Mouse (Mus musculus) kidney, adult 11 months (tissue): ENCODE measurements around the gene Adamts17.

ENCODE experiments used
- DNase-seq: peaks from one replicate; pipeline ENCODE4 v3.0.0; 2022

Gene Adamts17

DNA sequence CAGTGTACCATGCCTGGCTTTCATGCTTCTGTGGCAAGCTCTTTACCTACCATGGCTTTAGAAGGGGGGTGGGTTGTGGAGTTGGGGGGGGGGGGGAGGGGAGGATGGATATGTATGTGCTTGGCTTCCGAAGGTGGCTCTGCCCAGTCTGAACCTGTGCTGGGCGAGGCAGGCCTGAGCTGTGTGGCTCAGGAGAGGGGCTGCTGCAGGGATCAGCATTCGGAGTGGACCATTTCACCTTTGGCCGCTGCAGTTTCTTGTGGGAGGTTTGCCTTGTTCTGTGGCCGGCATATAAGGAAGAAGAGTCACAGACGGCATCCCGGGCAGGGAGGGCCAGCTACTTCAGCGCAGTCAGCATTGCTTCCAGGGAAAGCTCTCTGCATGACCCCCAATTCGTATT lies 7.8 kb downstream of the Adamts17 start:
- DNase-seq = no peak

DNA sequence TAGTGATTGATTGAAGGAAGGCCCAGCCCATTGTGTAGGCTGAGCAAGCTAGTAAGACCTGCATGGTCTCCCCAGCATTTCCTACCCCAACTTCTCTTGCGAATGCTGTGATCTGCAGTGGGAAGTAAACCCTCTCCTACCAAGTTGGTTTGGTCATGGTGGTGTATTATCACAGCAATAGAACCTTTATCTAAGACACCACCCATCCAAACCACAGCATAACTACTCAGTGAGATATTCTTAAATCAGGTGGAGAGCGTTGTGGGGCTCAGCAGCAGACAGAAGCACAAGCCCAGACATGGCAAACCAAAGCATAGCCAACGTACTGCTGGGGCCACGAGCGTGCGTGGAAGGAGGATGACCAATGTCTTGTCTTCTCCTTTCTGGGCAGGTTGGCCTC lies 9.8 kb downstream of the Adamts17 start:
- no peak for DNase-seq

DNA sequence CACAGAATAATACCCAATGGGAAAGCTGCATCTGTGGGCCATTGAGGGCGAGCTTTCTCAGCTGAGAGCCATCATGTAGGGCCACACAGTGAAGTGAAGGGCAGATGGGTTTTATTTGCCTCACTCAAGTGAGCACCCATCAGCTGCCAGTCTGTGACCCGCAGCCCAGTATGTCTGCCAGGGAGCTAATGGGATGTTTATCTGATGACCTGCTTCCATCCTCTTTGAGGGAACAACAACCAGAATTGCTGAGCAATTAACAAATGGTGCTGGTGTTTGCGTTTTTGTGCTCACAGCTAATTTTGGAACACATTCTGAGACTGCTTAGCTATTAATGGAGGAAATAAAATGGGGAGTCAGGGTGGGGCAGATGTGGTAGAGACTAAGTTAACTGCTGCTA lies 12.6 kb downstream of the Adamts17 start:
- no peak for DNase-seq

DNA sequence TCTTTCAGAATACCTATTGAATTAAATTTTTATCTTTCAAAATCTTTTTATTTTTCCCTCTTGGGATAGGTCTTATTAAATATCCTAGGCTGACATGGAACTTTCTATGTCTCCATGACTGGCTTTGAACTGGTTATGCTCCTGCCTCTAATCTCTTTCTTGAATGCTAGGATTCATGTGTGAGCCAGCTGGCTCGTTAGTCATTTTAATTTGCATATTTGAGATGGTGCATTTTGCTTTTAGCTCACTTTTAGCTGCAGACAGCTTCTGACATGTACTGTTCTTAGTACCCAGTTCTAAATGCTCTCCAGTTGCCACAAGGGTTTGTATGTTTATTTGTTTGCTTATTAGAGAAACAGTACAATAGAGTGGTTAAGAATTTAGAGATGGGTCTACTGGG lies 18.1 kb downstream of the Adamts17 start:
- no peak for DNase-seq

DNA sequence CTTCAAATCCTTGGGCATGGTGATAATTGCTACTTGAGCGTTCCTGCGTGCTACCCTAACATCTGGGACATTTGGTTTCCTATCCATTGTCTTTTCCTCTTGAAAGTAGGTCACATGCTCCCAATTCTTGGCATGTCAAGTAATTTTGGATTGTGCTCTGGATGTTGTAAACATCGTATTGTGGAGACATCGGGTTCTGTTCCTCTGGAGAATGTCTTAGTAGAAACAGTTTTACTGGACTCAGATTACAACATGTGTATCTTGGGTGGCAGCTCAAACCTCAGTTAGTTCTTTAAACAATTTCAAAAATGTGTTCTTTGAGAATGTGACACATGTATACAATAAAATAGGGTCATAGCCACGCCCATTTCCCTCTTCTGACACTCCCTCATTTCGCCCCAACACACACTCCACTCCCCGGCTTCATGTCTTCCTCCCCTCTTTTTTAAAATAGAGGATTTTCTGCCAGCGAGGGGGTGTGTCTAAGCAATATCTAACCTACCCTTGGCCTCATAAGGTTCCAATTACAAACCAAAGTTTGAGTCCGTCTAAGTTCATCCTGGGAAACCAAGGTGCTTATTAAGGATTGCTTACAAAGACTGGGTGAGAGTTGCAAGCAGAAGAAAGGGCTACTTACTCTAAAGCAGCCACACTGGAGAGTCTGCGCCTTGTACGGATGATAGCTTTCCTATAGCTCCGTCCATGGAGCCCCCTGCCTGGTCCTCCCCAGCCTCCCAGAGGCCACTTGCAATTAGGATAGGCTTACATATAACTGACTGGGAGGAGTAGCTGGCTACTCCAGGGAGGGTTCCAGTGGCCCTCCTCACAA lies 18.9 kb downstream of the Adamts17 start:
- no peak for DNase-seq

DNA sequence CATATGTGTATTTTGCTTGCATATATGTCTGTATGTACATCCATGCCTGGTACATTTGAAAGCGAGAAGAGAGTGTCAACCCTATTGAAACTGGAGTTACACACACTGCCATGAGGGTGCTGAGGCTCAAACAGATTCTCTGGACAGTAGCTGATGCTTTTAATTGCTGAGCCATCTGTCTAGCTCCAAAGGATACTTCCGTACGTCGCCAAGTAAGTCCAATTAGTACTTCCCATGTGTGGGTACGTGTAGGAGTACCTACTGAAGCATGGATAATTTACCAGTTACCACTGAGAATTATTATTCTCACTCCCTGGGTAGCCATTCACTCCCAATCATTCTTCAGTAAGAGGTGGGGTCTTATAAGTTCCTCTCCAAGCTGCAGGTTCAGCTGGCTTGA lies 19.7 kb downstream of the Adamts17 start:
- no peak for DNase-seq

DNA sequence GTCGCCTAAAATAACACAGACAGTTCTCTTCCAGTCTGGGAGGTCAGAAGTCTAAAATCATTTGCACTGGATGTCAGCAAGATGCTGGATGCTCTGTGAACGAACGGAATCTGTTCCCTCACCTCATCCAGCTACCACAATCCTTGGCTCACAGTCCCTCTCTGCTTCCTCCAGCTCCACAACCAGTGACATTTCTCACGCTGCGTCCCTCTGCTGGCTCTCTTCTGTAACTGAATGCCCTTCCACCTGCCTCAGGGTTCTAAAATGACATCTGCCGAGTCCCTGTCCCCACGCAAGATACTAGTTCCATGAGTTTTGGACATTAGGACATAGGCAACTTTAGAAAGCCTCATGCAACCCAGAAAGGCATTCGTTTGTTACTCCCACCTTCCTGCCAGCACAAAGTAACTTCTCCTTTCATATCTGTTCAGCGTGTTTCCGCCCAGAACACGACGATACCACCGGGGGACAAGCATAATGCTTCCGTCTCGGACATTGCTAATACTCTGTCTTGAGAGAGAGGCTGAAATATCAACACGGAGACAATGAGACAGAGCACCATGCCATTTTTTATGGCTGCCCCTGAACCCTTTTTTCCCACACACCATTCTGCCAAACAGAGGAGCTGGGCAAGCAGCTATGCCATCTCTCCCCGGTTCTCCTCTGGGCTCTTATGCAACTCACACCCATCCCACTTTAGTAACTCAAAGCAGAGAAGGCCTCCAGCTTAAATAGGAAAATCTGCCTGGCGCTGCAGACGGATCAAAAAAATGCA lies 27.6 kb downstream of the Adamts17 start:
- DNase-seq = no peak

DNA sequence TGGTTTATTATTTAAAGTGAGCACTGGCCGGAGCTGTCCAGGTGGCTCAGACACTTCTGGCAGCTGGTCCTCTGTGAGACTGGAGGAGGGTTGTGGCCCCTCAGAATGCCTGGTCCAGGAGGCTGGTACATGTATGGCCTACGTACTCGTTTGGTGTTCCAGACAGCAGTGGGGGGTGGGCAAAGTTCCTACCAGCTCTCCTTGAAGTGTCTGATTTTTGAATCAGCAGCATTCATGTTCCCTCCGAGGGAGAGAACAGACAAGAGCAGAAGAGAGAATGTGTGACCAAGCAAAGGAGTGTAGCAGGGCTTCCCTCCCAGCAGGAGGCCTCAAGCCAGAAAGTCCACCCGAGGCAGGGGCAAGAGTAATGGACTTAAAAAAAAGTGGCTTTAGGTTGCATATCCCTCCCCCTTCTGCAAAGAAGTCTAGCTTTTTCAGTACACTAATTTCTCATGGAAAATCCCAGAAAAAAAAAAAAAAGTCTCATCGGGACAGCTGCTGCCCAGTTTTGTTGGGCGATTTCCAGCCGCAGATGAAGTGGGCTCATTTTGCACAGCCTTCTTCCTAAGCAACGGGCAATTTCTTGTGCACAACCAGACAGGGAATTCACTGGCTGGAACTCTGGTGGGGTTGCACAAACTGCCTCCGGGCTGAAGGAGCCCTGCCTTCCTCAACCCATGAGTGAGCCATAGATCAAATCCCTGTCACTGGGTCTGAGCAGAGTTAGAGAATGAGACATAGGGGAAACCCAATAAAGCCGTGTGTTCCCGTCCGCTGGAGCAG lies 28.4 kb downstream of the Adamts17 start:
- DNase-seq = no peak

DNA sequence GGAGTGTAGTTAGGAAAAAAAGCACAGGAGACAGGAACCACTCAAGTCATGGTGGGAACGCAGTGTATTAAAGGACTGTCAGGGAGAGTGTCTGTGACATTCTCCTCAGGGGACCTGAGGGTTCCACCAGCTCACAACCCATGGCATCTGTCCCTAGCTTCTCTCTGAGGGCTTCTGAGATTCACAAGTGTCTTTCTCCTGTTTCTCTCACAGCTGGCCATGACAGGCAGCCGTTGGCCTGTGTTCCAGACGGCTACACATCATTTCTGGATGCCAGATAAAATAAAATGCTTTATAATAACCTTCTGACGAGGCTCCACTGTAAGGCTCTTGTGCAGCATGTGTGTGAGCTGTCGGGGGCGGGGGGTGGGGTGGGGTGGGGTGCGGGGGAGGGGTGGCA lies 32.0 kb downstream of the Adamts17 start:
- no peak for DNase-seq

DNA sequence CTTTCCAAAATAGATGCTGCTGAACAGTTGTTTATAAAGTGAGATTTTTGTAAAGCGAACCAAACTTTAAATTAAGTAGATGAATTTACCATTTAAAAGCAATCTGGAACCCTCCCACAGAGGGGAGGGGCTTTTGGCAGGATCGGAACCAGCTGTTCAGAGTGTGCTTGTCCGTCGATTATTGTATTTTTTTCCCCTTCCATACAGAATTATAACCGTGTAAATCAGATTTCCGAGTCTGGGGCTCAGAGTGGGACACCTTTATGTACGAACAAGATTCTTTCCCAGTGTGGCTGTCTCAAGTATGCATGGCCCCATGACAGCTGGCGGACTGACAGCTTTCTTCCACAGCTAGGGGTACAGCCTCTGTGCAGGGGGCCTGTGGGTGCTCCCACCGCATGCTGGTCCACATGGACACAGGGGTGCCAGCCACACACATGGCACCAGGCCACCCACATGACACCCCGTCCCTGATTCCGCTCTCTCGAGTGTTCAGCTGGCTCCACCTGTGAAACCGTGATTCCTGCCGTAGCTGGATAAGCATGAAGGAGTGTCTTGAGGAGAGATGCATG lies 32.5 kb downstream of the Adamts17 start:
- no peak for DNase-seq

DNA sequence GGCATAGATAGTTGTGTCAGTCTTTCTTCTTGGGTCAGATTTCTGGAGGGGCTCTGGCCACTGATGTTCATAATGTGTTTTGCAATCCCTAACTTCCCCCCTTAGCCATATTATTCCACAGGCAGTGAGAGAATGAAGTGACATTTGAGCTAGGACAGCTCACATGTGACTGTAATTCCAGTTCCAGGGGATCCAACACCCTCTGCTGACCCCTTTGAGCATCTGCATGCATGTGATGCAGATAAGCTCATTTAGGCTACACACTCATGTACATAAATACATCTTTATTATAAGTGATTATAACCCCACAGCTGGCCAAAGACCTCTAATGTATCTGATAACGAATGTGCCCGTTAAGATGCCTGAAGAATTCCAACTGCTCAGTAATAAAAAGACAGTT lies 33.7 kb downstream of the Adamts17 start:
- DNase-seq = no peak

DNA sequence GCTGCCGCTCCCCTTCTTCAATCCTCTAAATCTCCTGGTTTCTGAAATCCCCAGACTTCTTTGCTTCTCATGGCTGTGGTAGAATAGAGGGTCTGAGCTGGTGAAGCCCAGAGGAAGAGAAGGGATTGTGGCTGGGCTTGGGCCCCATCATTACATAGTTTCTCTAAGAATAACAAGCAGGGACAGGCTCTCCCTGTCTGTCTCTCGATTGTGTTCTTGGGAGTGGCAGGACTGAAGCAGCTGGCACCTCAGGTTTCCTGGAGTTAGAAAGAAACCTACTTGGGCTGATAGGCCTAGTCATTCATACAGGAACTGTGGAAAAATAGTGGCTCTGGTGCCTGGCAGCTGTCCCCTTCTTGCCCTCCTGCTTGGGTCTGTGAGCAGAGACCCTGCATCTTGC lies 51.9 kb downstream of the Adamts17 start:
- no peak for DNase-seq

DNA sequence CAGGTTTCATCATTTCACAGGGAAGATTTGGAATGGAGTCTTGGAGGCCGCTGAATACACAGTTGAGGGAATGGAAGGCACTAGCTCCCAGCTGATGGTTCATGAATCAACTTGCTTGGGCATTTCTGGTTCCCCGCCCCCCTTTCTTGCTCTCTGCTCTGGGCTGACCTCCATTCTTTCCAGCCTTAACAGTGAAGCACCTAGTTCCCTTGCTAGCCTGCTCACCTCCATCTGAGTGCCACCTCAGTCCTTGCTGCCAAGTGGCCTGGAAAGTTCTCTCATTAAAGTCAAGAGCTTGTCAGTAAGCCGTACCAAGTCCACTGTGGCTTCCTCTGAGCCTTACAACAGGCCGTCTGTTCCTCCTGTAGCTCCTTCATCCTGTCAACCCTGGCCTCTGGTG lies 52.6 kb downstream of the Adamts17 start:
- DNase-seq = no peak

DNA sequence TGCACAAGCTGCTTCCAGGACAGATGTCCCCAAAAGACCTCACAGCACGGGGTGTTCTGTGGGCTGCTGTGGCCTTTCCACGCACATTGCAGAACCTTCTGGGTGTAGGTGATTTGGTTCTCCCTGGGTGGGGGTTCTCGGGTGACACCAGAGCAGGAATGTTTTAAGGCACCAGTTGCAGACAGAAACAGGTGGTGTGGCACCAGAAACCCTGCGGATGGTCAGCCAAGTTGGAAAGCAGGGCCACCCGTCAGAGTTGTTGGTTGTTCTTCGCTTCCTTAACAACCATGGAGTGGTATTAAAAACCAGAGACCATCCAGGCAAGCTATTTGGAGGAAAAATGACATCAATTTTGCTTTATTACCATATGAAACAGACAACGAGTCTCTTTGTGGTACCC lies 62.8 kb downstream of the Adamts17 start:
- DNase-seq = no peak

DNA sequence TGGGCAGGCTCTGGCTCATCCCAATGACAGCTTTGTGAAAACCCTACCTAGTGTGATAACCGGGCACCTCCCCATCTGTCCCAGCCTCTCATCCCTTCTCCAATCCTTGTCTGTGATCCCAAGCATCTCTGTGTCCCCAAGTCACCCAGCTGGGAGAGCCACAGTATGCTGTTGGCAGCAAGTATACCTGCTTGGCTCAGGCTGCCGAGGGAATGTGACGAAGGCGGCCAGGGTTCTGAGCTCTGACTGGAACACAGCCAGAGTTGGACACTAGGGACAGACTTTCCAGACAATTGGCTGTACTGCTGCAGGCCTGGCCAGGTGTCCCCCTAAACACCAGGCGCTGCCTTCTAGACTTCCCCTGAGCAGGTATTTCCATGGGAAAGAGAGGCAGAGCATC lies 63.5 kb downstream of the Adamts17 start:
- peak; percentile 5 for DNase-seq

DNA sequence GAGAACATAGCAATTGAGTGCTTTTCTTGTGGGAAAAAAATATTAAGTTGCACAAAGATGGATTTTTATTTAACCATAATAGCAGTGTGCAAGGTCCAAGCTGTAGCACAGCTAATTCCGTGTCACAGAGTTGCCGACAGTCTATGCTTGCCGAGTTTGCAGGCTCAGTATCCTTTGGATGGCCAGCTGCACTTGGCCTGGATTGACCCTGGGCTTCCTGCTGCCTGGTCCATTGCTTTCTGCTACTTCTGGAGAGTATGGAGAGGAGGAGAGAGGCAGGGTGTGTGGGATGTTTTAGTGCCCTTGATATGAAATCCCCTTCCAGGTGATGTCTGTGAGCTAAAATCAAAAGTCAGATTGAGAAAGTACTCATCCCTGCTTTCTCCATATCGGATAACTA lies 66.4 kb downstream of the Adamts17 start:
- no peak for DNase-seq

DNA sequence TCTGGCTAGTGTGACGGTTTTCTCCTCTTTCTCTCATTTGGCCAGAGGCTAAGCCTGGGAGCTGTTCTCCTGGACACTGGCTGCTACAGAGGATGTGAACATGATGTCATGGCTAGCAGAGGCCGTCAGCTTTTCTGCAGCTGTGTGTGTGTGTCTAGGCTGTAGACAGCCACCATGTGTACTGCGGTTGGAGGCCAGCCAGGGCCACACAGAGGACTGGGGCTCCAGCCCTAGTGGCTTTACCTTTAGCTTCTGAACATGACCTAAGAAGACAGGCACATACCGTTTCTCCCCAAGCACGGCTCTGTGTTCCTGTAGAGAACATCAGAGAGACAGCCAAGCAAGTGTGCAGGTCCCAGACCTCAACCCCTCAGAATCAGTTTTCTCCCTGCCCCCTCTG lies 73.3 kb downstream of the Adamts17 start:
- DNase-seq = no peak

DNA sequence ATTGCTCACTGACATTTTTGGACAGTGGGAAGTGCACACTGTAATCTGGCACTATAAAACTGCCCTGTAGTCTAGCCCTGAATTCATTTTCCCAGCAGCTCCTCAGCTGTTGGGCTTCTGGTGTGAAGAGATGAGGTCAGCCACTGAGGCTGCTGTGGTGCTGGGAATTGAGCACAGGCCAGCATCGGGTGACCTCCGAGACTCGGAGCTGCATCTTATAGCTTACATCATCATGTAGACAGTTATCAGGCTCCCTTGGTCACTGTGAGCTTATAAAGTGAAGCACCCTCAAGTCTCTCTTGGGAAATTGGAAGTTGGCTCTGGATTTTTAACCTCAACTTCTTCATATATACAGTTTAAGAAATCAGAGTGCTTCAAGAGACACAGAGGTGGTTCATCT lies 84.1 kb downstream of the Adamts17 start:
- no peak for DNase-seq

DNA sequence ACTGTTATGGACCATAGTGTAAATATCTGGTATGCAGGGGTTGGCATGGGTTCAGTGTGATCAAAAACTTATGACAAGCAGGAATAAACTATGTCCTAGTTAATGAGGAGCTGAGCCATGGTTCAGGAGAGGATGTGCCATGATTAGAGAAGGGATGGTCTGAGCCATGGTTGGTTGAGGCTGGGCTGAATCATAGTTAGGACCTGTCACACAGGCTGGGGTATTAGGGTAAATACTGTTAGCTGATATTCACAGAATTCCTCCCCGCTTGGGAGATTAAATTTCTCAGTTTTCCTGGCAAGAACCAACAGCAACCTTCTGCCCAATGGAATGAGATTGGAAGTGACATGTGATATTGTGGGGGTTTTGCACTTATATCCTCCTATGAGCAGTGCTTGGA lies 84.6 kb downstream of the Adamts17 start:
- DNase-seq = no peak

DNA sequence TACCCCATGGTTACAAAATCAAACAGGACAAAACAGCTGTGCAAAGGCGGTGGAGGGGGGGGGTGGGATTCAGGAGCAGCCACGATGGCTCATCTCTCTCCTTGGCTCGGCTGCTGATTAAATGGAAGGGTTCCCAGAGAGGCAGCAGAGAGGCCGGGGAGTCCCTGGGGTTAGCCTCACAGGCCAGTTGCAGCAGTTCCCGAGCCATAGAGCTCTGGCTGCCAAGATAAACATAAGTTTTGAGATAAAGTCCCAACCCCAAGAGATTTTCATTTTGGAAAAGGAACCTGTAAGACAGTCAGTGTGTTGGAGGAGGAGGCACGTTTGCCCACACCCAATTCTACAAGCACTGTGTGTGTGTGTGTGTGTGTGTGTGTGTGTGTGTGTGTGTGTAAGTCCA lies 89.7 kb downstream of the Adamts17 start:
- DNase-seq = peak; percentile 16

DNA sequence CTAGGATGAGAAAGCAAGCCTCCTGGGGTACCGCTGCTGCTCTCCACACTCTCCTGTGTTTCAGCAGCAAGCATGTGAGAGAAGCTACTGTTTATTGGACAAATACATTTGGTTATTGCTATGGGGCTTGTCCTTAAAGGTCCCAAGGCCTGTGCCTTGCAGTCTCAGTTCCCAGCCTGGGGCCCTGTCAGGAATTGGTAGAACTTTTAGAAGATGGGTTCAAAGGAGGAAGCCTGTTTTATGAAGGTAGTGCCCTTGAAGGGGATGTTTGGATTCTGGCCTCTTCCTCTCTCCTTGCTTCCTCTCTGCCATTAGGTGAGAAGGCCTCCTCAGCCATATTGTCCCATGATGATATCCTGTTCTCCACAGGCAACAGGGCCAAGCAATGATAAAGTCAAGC lies 91.8 kb downstream of the Adamts17 start:
- DNase-seq = no peak

DNA sequence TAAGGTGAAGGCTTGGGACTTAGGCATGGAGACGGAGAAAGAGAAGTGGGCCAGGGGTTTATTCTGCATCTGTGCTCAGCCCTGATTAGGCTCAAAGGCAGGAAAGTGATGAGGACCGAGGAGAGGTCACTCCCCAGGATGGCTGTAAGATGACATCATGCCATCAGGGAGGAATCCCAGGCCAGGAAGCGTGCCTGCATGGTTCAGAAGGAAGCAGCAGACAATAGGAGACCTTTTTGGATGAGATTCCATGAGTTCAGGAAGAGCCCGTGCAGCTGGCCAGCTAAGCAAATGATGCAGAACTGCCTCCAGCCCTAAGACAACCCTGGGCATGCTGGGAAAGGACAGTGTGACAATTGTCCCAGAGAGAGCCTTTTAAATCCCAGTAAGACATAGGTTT lies 93.7 kb downstream of the Adamts17 start:
- DNase-seq = peak; percentile 31

DNA sequence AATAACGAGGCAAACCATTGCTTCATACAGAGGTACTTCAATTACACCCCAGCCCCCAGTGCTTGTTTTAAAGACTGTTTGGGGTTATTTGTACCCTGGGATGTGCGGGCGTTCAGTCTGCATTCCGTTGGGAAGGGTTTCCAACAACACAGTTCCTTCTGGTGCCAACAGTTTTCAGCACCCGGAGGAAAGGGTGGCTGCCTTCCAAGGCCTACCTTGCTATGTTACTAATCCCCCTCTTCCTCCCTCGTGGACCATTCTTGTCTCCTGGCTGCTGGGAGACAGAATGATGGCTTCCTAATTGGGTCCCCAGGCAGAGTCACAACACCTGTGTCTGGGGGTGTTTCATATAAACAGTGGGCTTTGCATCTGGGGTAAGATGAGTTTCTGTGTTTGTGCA lies 94.5 kb downstream of the Adamts17 start:
- no peak for DNase-seq
